Mouse (Mus musculus) midbrain, embryonic 12.5 days (tissue): Measurements from ENCODE around the gene Lrp2. TPM values are rescaled to one million over a fixed set of nuclear protein-coding genes. Genes with fewer than 3 reads are reported as not detected.

Source experiments
- ATAC-seq: fragments of 200-750 bp; cut with Nextera tagmentation; 2 replicates; pipeline ENCODE4 v1.8.0; 2017; ENCODE audit warnings: low read depth, moderate TSS enrichment, moderate library complexity; ENCODE audit not compliant: low FRiP score
- H3K27ac ChIP-seq: fragments of 300-500 bp; sonication (generic); replicated peaks from 2 replicates; pipeline ENCODE4 v1.5.1; 2016; ENCODE audit warnings: mild to moderate bottlenecking
- H3K27me3 ChIP-seq: fragments of 300-500 bp; sonication (generic); 2 replicates; pipeline ENCODE4 v1.6.1; 2016; ENCODE audit warnings: mild to moderate bottlenecking
- H3K36me3 ChIP-seq: fragments of 300-500 bp; sonication (generic); 2 replicates; pipeline ENCODE4 v1.6.1; 2016
- H3K4me1 ChIP-seq: fragments of 300-500 bp; sonication (generic); 2 replicates; pipeline ENCODE4 v1.6.1; 2016
- H3K4me2 ChIP-seq: fragments of 300-500 bp; sonication (generic); replicated peaks from 2 replicates; pipeline ENCODE4 v1.6.1; 2016; ENCODE audit warnings: mild to moderate bottlenecking, moderate library complexity
- H3K4me3 ChIP-seq: fragments of 300-500 bp; sonication (generic); 2 replicates; pipeline ENCODE4 v1.5.1; 2016; ENCODE audit warnings: mild to moderate bottlenecking
- H3K9ac ChIP-seq: fragments of 300-500 bp; sonication (generic); replicated peaks from 2 replicates; pipeline ENCODE4 v1.6.1; 2016; ENCODE audit warnings: mild to moderate bottlenecking, moderate library complexity
- H3K9me3 ChIP-seq: fragments of 300-500 bp; sonication (generic); 2 replicates; pipeline ENCODE4 v1.6.1; 2016; ENCODE audit warnings: mild to moderate bottlenecking
- WGBS: fragments of 180-500 bp; shearing (Covaris S2); methylation state at CpG from one replicate; pipeline ENCODE4 v1.1.7; 2016; 5-methylcytosine and 5-hydroxymethylcytosine counted together
- polyA plus RNA-seq: library from polyadenylated mRNA; unstranded; fragments of >200 nt; fragmentation: Nextera tagmentation; extraction: Ambion mirVana; gene quantifications from 2 replicates; pipeline ENCODE4 v1.2.1, GENCODE M21; 2016

Gene Lrp2
- polyA plus RNA-seq, 1 experiment from 2014 or later: 5.7 TPM

DNA sequence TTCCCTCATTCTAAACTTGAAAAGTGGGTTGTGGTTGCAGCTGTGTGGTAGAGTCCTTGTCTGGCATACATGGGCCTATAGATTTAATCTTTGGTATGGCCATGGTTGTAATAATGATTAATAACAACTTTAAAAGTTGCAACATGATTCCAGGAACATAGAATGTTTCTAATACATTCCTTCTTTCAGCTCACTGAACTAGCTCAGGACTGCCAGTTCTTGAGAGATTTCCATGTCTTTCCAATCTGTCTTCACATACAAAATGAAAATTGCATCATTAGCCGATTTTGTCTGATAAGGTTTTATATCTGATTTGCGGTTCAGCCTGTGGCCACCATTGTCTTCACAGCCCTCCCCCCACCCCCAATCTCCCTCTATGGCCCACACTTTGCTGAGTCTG is 5.8 kb downstream of the Lrp2 start:
- H3K4me1 ChIP-seq: peaks cover 9% of the 10 kb centered on the region; the same call in 1 of the 2 replicates

DNA sequence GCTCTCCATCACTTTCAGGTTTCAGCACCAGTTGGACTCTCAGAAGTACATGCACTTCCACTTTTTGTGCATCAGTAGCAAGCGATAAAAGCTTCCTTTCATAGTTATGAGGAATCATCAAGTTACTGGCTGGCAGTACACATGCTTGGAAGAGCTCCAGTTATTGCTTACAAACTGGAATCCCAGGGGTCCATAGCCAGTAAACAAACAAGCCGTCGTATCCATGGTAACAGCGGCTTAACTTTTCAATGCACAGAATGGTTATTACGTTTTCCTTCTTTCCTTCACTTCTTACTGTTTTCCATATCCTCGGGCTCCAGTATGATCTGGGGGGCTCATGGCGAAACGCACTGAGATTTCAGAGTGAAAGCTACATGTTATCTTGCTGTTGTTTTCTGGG is 7.7 kb downstream of the Lrp2 start:
- Histone ChIP-seq H3K4me1 (peaks cover 14% of the 10 kb centered on the region), H3K9ac (no peak overlapping the region), H3K27ac (no peak overlapping the region), H3K9me3 (no peaks in the 10 kb centered on the region), H3K36me3 (no peaks in the 10 kb centered on the region), H3K27me3 (peaks cover 16% of the 10 kb centered on the region), H3K4me2 (no peak overlapping the region), H3K4me3 (no peak overlapping the region)
- 83% methylated on average over 8 of the region's 8 CpGs for WGBS
- no peak for ATAC-seq

More for the DNA sequence above, 5.8 kb downstream of the Lrp2 start:
- no peak overlapping the region for H3K27ac ChIP-seq
- peaks cover 31% of the 10 kb centered on the region for H3K27me3 ChIP-seq
- H3K36me3 ChIP-seq: no peaks in the 10 kb centered on the region
- ATAC-seq: no peak
- no peak overlapping the region for H3K4me2 ChIP-seq
- H3K9me3 ChIP-seq: no peaks in the 10 kb centered on the region
- no peak overlapping the region for H3K9ac ChIP-seq
- 93% methylated on average over 2 of the region's 2 CpGs for WGBS
- no peak overlapping the region for H3K4me3 ChIP-seq

DNA sequence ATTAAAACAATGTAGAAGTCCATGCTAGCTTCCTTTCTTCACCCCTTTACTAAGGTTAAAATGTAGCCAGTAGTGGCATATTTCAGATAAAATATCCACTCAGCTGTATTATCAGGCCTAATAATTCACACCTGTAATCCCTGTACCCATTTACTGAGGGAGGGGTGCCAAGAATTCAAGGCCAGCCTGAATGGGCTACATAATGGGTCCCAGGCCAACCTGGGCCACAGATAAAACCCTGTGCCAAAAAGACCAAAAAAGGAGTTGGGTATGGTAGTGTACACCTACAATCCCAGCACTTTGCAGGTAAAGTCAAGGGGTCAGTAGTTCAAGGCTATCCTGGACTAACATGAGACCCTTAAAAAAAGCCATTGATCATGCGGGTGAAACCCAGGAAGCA is 9.3 kb downstream of the Lrp2 start:
- H3K9ac ChIP-seq: no peak overlapping the region
- peaks cover 17% of the 10 kb centered on the region for H3K4me1 ChIP-seq
- H3K27ac ChIP-seq: no peak overlapping the region
- H3K4me3 ChIP-seq: no peak overlapping the region
- no peak overlapping the region for H3K4me2 ChIP-seq
- no peak for ATAC-seq
- H3K9me3 ChIP-seq: no peaks in the 10 kb centered on the region
- 81% methylated on average over 1 of the region's 1 CpGs for WGBS
- H3K36me3 ChIP-seq: no peaks in the 10 kb centered on the region
- H3K27me3 ChIP-seq: 0 out of 2 replicates have a peak, but pooled peaks cover 7% of the 10 kb centered on the region

DNA sequence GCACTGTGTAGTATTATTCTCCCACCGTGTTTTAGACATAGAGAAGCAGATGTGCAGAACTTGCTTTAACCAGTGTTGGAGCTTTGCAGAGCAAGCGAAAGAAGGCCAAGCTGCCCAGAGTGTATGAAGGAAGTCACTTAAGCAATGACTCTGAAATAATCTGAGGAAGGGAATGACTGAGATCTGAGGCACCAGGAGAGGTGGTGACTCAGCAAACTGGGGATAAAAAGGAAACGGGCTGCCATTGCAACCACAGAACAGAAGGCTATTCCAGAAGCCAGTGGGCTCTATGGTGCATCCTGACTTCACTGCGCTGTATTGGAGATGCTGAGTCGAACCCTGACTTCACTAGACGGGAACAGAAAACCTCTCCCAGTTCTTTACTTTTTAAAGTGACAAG is 10.9 kb downstream of the Lrp2 start:
- Histone ChIP-seq H3K27ac (no peak overlapping the region), H3K4me1 (peaks cover 17% of the 10 kb centered on the region), H3K4me3 (no peak overlapping the region), H3K9ac (no peak overlapping the region), H3K36me3 (no peaks in the 10 kb centered on the region), H3K27me3 (0 out of 2 replicates have a peak, but pooled peaks cover 4% of the 10 kb centered on the region), H3K9me3 (no peaks in the 10 kb centered on the region), H3K4me2 (no peak overlapping the region)
- no peak for ATAC-seq
- 70% methylated on average over 6 of the region's 6 CpGs for WGBS

DNA sequence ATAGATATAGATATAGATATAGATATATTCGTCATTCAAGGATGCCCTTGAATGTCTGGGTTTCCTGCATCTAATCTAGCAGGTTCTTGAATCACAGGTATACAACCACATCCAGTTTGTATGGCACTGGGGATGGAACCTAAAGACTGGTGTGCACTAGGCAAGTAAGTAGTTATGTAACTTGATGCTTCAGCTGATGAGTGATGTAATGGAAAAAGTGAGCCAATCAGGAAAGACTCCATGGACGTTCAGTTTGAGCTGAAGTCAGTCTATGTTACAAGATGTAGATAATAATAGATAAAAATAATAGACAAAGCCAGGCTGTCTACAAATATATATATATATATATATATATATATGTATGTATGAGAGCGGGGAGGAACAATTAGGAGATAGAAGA is 11.6 kb downstream of the Lrp2 start:
- Histone ChIP-seq H3K4me1 (peaks cover 17% of the 10 kb centered on the region), H3K36me3 (no peaks in the 10 kb centered on the region), H3K9ac (no peak overlapping the region), H3K4me3 (no peak overlapping the region), H3K4me2 (no peak overlapping the region), H3K27me3 (0 out of 2 replicates have a peak, but pooled peaks cover 4% of the 10 kb centered on the region), H3K27ac (no peak overlapping the region), H3K9me3 (no peaks in the 10 kb centered on the region)
- WGBS: 83% methylated on average over 3 of the region's 3 CpGs
- no peak for ATAC-seq

DNA sequence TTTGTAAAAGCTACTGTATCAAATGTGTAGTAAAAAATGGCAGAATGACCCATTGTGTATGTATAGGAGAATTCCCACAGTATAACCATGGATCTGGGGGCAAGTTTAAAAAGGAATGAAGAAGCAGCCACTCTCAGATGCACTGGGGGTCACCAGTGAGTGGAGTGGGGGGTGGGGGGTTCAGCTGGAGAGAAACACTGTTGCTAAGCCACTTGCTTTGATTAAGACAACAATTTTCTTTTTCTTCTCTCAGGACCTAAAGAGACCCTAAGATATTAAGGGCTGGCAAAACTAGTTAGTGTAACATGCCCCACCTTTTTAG is 12.2 kb downstream of the Lrp2 start:
- ATAC-seq: peak; percentile 67
- Histone ChIP-seq H3K4me1 (peaks cover 17% of the 10 kb centered on the region), H3K9me3 (no peaks in the 10 kb centered on the region), H3K4me3 (no peak overlapping the region), H3K4me2 (no peak overlapping the region), H3K27ac (peak overlapping the region; percentile 67), H3K36me3 (no peaks in the 10 kb centered on the region), H3K9ac (no peak overlapping the region), H3K27me3 (0 out of 2 replicates have a peak, but pooled peaks cover 4% of the 10 kb centered on the region)

DNA sequence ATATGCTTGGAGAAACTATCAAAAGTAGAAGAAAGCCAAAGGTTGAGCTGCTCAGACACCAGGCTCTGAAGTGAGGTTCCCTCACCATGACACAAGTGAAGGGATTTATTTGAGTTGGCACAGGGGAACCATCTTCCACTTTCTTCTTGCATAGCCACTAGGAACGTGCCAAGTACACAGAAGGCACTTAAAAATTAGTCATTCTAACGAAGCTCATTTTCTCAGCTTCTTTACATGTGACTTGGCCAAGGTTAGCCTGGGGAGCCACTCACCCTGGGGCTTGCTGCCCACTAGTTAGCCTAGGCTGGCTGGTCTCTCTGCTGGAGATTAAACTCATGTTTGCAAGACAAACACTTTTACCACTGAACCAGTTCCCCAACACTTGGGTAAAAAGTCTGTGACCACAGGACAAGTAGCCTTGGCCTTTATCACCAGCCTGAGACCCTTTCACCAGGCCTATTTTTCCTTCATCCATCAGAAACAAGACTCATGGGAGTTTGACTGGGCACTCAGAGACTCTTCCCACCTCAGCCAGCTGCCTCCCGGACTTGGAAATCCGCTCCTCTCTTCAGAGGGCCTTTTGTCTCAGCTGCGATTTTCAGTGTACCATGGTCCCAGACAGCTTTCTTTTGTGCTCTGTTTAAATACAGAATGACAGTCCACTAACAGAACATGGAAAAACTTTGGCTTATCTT is 12.7 kb downstream of the Lrp2 start:
- Histone ChIP-seq H3K4me2 (no peak overlapping the region), H3K4me1 (peaks cover 17% of the 10 kb centered on the region), H3K27ac (peak overlapping the region; percentile 67), H3K36me3 (no peaks in the 10 kb centered on the region), H3K27me3 (0 out of 2 replicates have a peak, but pooled peaks cover 4% of the 10 kb centered on the region), H3K9ac (no peak overlapping the region), H3K4me3 (no peak overlapping the region), H3K9me3 (no peaks in the 10 kb centered on the region)
- ATAC-seq: peak; percentile 67
- 52% methylated on average over 5 of the region's 5 CpGs for WGBS

DNA sequence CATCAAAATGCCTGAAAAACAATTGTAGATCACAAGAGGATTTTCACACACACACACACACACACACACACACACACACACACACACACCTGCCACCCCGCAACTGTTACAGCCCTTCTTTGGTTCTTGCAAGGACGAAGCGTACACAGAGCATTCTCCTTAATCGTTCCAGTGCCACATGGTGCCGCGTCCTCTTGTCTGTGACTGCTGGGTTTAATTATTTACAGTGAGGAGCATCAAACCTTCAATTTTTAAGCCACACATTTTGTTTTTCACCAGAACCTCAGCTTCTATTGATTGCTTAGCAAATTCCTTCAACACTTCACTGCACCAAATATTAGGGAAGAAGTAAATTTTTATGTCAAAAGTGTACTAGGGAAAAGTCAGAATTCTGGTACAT is 15.3 kb downstream of the Lrp2 start:
- no peak overlapping the region for H3K27ac ChIP-seq
- H3K4me2 ChIP-seq: no peak overlapping the region
- H3K4me1 ChIP-seq: peaks cover 17% of the 10 kb centered on the region
- no peaks in the 10 kb centered on the region for H3K36me3 ChIP-seq
- no peak overlapping the region for H3K4me3 ChIP-seq
- no peak for ATAC-seq
- no peaks in the 10 kb centered on the region for H3K9me3 ChIP-seq
- 78% methylated on average over 6 of the region's 6 CpGs for WGBS
- no peak overlapping the region for H3K9ac ChIP-seq
- no peaks in the 10 kb centered on the region for H3K27me3 ChIP-seq

DNA sequence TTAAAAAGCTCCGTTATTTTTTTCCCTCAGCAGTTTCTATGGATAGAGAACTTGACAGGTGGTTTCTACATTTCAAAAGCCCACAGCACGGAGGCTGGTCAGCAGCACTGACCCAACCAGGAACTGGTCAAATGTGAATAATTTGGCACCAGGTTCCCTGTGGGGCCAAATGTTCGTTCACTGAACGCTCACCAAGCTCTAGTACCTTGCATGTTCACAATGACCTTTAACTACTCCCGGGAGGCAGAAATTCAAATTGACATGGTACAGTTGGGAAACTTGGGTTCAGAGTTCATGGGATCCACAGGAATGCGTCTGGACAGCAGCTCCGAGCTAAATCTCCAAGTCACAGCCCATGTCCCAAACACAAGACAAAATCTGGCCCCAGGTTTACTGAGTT is 19.6 kb downstream of the Lrp2 start:
- Histone ChIP-seq H3K9me3 (no peaks in the 10 kb centered on the region), H3K27ac (no peak overlapping the region), H3K9ac (no peak overlapping the region), H3K4me1 (no peaks in the 10 kb centered on the region), H3K36me3 (no peaks in the 10 kb centered on the region), H3K27me3 (no peaks in the 10 kb centered on the region), H3K4me2 (no peak overlapping the region), H3K4me3 (no peak overlapping the region)
- no peak for ATAC-seq
- 74% methylated on average over 7 of the region's 7 CpGs for WGBS

DNA sequence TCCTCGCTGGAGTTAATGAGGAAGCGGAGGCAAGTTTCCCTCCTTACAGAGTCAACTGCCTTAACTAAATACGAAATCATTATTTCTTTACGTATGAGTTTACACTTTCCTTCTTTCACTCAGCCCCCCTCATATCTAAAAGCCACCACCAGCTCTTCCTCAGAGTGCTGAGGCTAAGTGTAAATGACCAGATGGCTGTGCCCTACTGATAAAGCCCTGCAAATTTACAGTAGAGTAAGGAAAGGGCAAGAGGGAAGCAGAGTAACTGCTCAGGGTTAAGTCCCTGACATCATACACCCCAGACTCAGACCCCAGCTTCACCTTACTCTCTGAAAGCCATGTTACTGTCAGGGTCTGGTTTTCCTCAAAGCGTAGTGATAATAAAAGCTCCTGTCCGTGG is 22.4 kb downstream of the Lrp2 start:
- Histone ChIP-seq H3K4me3 (no peak overlapping the region), H3K9ac (no peak overlapping the region), H3K27ac (no peak overlapping the region), H3K27me3 (no peaks in the 10 kb centered on the region), H3K4me2 (no peak overlapping the region), H3K36me3 (no peaks in the 10 kb centered on the region), H3K4me1 (no peaks in the 10 kb centered on the region), H3K9me3 (no peaks in the 10 kb centered on the region)
- ATAC-seq: no peak
- 90% methylated on average over 6 of the region's 6 CpGs for WGBS

DNA sequence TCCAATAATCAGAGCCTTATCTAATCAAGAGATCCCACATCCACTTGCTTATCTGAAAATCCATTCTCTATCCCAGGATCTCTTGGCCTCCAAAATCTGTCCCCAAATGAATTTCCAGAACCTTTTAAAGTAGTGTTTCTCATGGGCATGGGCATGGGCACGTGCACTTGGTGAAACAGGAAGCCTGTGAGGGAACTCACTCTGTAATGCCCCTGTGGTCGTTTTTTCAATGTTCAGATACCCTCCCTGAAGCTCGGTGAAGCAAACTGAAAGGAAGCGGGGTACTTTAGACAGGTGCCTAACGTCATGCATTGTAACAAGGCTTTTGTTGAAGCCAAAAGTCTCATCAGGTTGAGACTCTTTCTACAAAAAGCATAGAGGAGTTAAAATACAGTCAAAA is 23.1 kb downstream of the Lrp2 start:
- Histone ChIP-seq H3K27ac (no peak overlapping the region), H3K9me3 (no peaks in the 10 kb centered on the region), H3K27me3 (no peaks in the 10 kb centered on the region), H3K4me1 (no peaks in the 10 kb centered on the region), H3K4me3 (no peak overlapping the region), H3K4me2 (no peak overlapping the region), H3K9ac (no peak overlapping the region), H3K36me3 (no peaks in the 10 kb centered on the region)
- no peak for ATAC-seq
- WGBS: 77% methylated on average over 5 of the region's 5 CpGs

DNA sequence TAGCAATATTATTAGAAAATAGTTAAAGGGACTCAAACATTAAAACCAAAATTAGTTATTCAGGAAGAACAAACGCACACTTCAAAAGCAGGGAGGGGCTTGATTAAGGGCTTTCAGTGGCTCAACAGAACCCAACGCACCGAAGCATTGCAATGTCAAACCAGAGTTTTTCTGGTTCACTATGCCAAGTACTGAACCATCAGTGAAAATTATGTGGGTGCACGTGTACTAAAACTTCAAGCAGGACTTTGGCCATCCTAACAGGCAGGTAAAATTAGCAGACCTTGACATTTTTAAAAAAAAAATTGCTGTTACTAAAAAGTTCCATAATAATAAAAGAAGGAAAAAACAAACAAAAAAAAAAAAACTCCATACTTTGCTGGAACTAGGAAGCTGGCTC is 25.6 kb downstream of the Lrp2 start:
- 77% methylated on average over 4 of the region's 4 CpGs for WGBS
- no peak overlapping the region for H3K4me2 ChIP-seq

DNA sequence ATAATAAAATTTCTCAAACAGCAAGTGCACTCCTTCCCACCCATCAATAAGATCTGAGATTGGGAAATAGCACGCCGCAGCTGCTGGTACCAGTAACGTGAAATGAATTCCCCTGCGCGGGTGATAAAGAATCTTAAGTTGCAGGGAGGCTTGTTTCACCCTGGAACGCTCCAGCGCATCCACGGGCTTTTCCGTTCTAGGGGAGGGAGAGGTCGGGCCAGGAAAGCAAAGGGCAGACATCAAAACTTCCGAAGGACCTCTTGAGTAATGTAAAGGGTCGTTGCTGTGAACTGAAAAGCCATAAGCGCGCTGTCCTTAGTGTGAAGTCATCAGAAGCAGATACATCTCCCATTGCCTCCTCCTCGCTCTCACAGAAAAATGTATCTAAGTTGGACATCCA is 26.5 kb downstream of the Lrp2 start:
- 75% methylated on average over 15 of the region's 15 CpGs for whole genome bisulfite sequencing
- H3K36me3 ChIP-seq: no peaks in the 10 kb centered on the region
- ATAC-seq: no peak
- no peaks in the 10 kb centered on the region for H3K4me1 ChIP-seq
- H3K27ac ChIP-seq: no peak overlapping the region
- no peak overlapping the region for H3K4me3 ChIP-seq
- H3K27me3 ChIP-seq: no peaks in the 10 kb centered on the region
- H3K4me2 ChIP-seq: no peak overlapping the region
- no peaks in the 10 kb centered on the region for H3K9me3 ChIP-seq
- H3K9ac ChIP-seq: no peak overlapping the region

More for the DNA sequence above, 25.6 kb downstream of the Lrp2 start:
- H3K4me1 ChIP-seq: no peaks in the 10 kb centered on the region
- no peaks in the 10 kb centered on the region for H3K27me3 ChIP-seq
- H3K27ac ChIP-seq: no peak overlapping the region
- no peak overlapping the region for H3K9ac ChIP-seq
- H3K36me3 ChIP-seq: no peaks in the 10 kb centered on the region
- H3K9me3 ChIP-seq: no peaks in the 10 kb centered on the region
- H3K4me3 ChIP-seq: no peak overlapping the region
- ATAC-seq: no peak
